Mouse (Mus musculus): ENCODE measurements around the gene Pitpnm2. TPM values are rescaled to one million over a fixed set of nuclear protein-coding genes. Genes with fewer than 3 reads are reported as not detected.

The Pitpnm2 gene
- total and polyA plus RNA-seq, 3 experiments = 37.7 to 40.1 (median 40.1) TPM

- no peak for TF ChIP-seq EP300 (IDR thresholded peaks at IDR 0.05; ENCODE audit: insufficient read depth, low read depth, low read length)
- TF ChIP-seq POLR2A (IDR thresholded peaks at IDR 0.05; ENCODE audit: insufficient read depth, low read depth, low read length) = no peak
- no peak for TF ChIP-seq CTCF (IDR thresholded peaks at IDR 0.05)
- H3K4me1 ChIP-seq (ENCODE audit: control insufficient read depth, insufficient read depth, low read length) = peaks cover 23% of the 10 kb centered on the region
- no peaks in the 10 kb centered on the region for H3K36me3 ChIP-seq (ENCODE audit: control insufficient read depth, insufficient read depth, low read length)
- no peak for DNase-seq
- H3K79me2 ChIP-seq (replicated peaks; ENCODE audit: control insufficient read depth, insufficient read depth, low read length) = peaks cover 1% of the 10 kb centered on the region; the same call in 1 of the 2 replicates
- H3K27ac ChIP-seq = peak overlapping the region; percentile 56
- H3K4me3 ChIP-seq = no peak overlapping the region
- H3K27me3 ChIP-seq (ENCODE audit: control insufficient read depth, insufficient read depth, low read length) = no peaks in the 10 kb centered on the region
- no peak overlapping the region for H3K9ac ChIP-seq (ENCODE audit: low read depth, low read length)
- intact Hi-C loops (cut with DNase I) = no loop called here
These were observed 82.8 kb downstream of the Pitpnm2 start for GRCm38 (mm10) chr5:124166741-124167140.

- peak overlapping the region; percentile 56 for H3K27ac ChIP-seq
- 31% methylated on average over 15 of the region's 15 CpGs for WGBS
- no peaks in the 10 kb centered on the region for H3K36me3 ChIP-seq (ENCODE audit: control insufficient read depth, insufficient read depth, low read length)
- H3K79me2 ChIP-seq (replicated peaks; ENCODE audit: control insufficient read depth, insufficient read depth, low read length) = peaks cover 1% of the 10 kb centered on the region; the same call in 1 of the 2 replicates
- peaks cover 23% of the 10 kb centered on the region for H3K4me1 ChIP-seq (ENCODE audit: control insufficient read depth, insufficient read depth, low read length)
- no peak for TF ChIP-seq POLR2A (IDR thresholded peaks at IDR 0.05; ENCODE audit: insufficient read depth, low read depth, low read length)
- TF ChIP-seq CTCF (IDR thresholded peaks at IDR 0.05) = no peak
- TF ChIP-seq EP300 (IDR thresholded peaks at IDR 0.05; ENCODE audit: insufficient read depth, low read depth, low read length) = no peak
- H3K27me3 ChIP-seq (ENCODE audit: control insufficient read depth, insufficient read depth, low read length) = no peaks in the 10 kb centered on the region
- H3K9ac ChIP-seq (ENCODE audit: low read depth, low read length) = peak overlapping the region; percentile 24; the same call in 1 of the 2 replicates
- intact Hi-C loops (cut with DNase I) = no loop called here
- no peak overlapping the region for H3K4me3 ChIP-seq
- DNase-seq = no peak
These were observed 83.7 kb downstream of the Pitpnm2 start for GRCm38 (mm10) chr5:124165622-124166570.

DNA sequence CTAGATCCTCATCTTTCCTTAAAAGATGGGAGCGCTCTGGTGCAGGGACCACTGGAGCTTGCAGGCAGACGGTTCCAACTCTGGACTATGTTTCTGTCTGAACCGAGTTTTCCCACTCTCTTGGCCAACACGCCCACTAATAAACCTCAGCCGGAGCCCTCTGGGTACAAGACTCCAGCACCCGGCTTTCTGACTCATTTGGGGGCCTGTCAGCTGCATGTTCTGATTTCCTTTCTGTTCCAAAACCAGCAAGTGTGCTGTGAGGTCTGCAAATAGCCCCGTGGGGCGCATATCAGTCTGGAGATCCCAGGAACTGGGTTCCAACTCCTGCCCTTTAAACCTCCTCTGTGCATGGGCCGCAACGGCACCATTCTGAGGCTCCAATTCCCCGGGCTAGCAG, 86.1 kb downstream of the Pitpnm2 start:
- Histone ChIP-seq H3K4me1 (ENCODE audit: control insufficient read depth, insufficient read depth, low read length) (peaks cover 23% of the 10 kb centered on the region), H3K27ac (no peak overlapping the region; the same call in 1 of the 2 replicates), H3K9ac (ENCODE audit: low read depth, low read length) (no peak overlapping the region), H3K36me3 (ENCODE audit: control insufficient read depth, insufficient read depth, low read length) (no peaks in the 10 kb centered on the region), H3K4me3 (no peak overlapping the region), H3K27me3 (ENCODE audit: control insufficient read depth, insufficient read depth, low read length) (no peaks in the 10 kb centered on the region), H3K79me2 (replicated peaks; ENCODE audit: control insufficient read depth, insufficient read depth, low read length) (peaks cover 1% of the 10 kb centered on the region; the same call in 1 of the 2 replicates)
- TF ChIP-seq CTCF (IDR thresholded peaks at IDR 0.05) = no peak
- TF ChIP-seq EP300 (IDR thresholded peaks at IDR 0.05; ENCODE audit: insufficient read depth, low read depth, low read length) = no peak
- TF ChIP-seq POLR2A (IDR thresholded peaks at IDR 0.05; ENCODE audit: insufficient read depth, low read depth, low read length) = no peak
- intact Hi-C loops (cut with DNase I) = loop anchor here (2.0 kb wide), 2 partner anchors 85 to 95 kb away; partner anchors contain the start of gene Pitpnm2
- DNase-seq = no peak
- WGBS = 75% methylated on average over 11 of the region's 11 CpGs

DNA sequence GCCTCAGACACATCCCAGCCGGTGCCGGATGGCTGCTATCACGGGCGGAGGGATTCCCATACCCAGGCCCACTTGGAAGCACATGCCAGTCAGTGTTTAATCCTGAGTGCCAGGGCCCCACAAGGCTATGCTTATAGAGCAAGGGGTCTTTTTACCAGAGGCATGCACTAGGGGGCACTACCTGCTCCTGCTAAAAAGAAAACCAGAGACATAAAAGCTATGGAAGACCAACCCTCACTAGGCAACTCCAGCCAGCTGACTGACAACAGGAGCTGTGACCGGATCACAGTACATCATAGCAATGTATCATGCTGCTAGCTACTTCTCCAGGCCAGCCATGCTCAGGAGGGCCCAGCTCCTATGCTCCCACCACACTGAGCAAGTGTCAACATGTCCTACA, 87.0 kb downstream of the Pitpnm2 start:
- Histone ChIP-seq H3K36me3 (ENCODE audit: control insufficient read depth, insufficient read depth, low read length) (no peaks in the 10 kb centered on the region), H3K4me1 (ENCODE audit: control insufficient read depth, insufficient read depth, low read length) (peaks cover 23% of the 10 kb centered on the region), H3K27me3 (ENCODE audit: control insufficient read depth, insufficient read depth, low read length) (no peaks in the 10 kb centered on the region), H3K9ac (ENCODE audit: low read depth, low read length) (no peak overlapping the region), H3K27ac (no peak overlapping the region), H3K79me2 (replicated peaks; ENCODE audit: control insufficient read depth, insufficient read depth, low read length) (peaks cover 1% of the 10 kb centered on the region; the same call in 1 of the 2 replicates), H3K4me3 (no peak overlapping the region)
- intact Hi-C loops (cut with DNase I) = loop anchor here (1.0 to 2.0 kb wide), 4 partner anchors 86 to 137 kb away; partner anchors contain the start of gene Pitpnm2
- DNase-seq = peak; percentile 75 to 77
- TF ChIP-seq CTCF (IDR thresholded peaks at IDR 0.05) (peak; percentile 87), EP300 (IDR thresholded peaks at IDR 0.05; ENCODE audit: insufficient read depth, low read depth, low read length) (peak; percentile 55; the same call in 1 of the 2 replicates), POLR2A (IDR thresholded peaks at IDR 0.05; ENCODE audit: insufficient read depth, low read depth, low read length) (no peak)
- 54% methylated on average over 5 of the region's 5 CpGs for WGBS

GRCm38 (mm10) chr5:124161831-124162230, 87.7 kb downstream of the Pitpnm2 start:
- Histone ChIP-seq H3K9ac (ENCODE audit: low read depth, low read length) (no peak overlapping the region), H3K36me3 (ENCODE audit: control insufficient read depth, insufficient read depth, low read length) (no peaks in the 10 kb centered on the region), H3K27me3 (ENCODE audit: control insufficient read depth, insufficient read depth, low read length) (no peaks in the 10 kb centered on the region), H3K4me3 (no peak overlapping the region), H3K79me2 (replicated peaks; ENCODE audit: control insufficient read depth, insufficient read depth, low read length) (peaks cover 1% of the 10 kb centered on the region; the same call in 1 of the 2 replicates), H3K4me1 (ENCODE audit: control insufficient read depth, insufficient read depth, low read length) (peaks cover 21% of the 10 kb centered on the region), H3K27ac (peak overlapping the region; percentile 16; the same call in 1 of the 2 replicates)
- 42% methylated on average over 10 of the region's 10 CpGs for WGBS
- no peak for DNase-seq
- intact Hi-C loops (cut with DNase I) = loop anchor here (1.0 to 2.0 kb wide), 4 partner anchors 87 to 137 kb away; partner anchors contain the start of gene Pitpnm2
- TF ChIP-seq POLR2A (IDR thresholded peaks at IDR 0.05; ENCODE audit: insufficient read depth, low read depth, low read length) = no peak
- TF ChIP-seq EP300 (IDR thresholded peaks at IDR 0.05; ENCODE audit: insufficient read depth, low read depth, low read length) = no peak
- no peak for TF ChIP-seq CTCF (IDR thresholded peaks at IDR 0.05)
